Mouse (Mus musculus) layer of hippocampus, adult 18-20 months (tissue): ENCODE measurements around the gene Atp6v0a1. TPM values are rescaled to one million over a fixed set of nuclear protein-coding genes. Genes with fewer than 3 reads are reported as not detected.

Experiments used
- DNase-seq, 2 experiments: peaks; one replicate each; pipeline ENCODE4 v3.0.0; 2022; ENCODE audit warnings: low spot score in 2 of 2
- microRNA-seq, 2 experiments: library from miRNA; unstranded; fragments of <30 nt; microRNA quantifications; one replicate each; pipeline ENCODE4 v1.2.0; 2021
- total RNA-seq, 2 experiments: library from RNA; stranded (reverse); gene quantifications; 2 replicates each; pipeline ENCODE4 v1.2.3; 2021

The Atp6v0a1 gene
- total RNA-seq, 2 experiments from 2014 or later, result 421 to 426 TPM

- no peak for DNase-seq
These were observed 73.9 kb downstream of the Atp6v0a1 start for GRCm38 (mm10) chr11:101083083-101083697.

GRCm38 (mm10) chr11:101084246-101084645, 75.0 kb downstream of the Atp6v0a1 start:
- no peak for DNase-seq

DNA sequence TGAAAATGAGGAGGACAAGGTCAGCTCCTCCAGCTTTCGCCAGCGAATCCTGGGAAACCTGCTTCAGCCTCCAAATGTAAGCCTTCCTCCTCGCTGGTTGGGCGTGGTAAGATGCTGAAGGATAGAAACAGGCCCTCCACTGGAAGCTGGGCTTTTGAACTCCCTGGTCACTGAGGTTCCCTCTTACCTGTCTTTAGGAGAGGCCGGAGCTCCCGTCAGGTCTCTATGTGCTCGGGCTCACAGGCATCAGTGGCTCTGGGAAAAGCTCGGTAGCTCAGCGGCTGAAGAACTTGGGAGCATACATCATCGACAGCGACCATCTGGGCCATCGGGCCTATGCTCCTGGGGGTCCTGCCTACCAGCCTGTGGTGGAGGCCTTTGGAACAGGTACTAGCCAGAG, 75.6 kb downstream of the Atp6v0a1 start:
- DNase-seq, result no peak

GRCm38 (mm10) chr11:101085617-101086322, 76.5 kb downstream of the Atp6v0a1 start:
- DNase-seq, result no peak

DNA sequence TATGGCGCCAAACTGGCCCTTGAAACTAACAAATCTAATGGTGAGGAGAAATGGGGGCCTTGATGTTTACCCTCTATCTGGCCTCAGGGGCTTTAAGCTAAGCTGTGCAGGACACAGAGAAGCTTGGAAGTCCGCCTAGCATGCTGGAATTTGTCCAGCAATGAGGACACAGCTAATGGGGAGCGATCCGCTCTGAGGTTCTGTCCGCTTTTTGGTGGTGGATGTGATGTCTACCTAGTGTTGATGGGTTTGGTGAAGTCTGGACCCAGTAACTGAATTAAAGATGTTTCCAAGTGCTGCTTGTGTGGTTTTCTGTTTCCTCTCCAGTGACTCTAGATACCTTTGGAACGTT, 77.0 kb downstream of the Atp6v0a1 start:
- no peak for DNase-seq

GRCm38 (mm10) chr11:101086756-101087681, 77.8 kb downstream of the Atp6v0a1 start, which contains the start of gene Mlx:
Gene Mlx (plus strand): TSS chr11:101087277.
- DNase-seq, result peak; percentile 87 to 95

GRCm38 (mm10) chr11:101087682-101088055, 78.4 kb downstream of the Atp6v0a1 start:
- no peak for DNase-seq

DNA sequence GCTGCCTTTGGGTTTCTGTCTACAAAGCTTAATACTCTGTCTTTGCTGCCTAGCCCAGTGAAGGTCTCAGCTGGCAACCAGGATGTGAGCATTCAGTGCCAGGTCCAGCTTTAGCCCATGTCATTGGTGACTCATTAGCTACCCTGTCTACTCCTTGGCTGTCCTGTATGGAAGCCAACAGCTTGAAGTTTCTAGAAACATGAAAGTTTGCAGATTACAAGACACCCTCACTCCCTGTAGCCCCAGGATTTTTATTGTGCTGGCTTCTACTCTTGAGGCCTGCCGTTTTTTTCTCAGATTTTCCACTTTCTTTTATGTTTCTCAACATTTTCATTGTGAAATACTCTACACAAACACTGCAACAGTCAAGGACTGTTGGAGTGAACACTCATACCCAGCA, 80.7 kb downstream of the Atp6v0a1 start:
- DNase-seq, result no peak

GRCm38 (mm10) chr11:101094930-101095313, 85.7 kb downstream of the Atp6v0a1 start:
- peak in 1 of 2 experiments; percentile 40 for DNase-seq

DNA sequence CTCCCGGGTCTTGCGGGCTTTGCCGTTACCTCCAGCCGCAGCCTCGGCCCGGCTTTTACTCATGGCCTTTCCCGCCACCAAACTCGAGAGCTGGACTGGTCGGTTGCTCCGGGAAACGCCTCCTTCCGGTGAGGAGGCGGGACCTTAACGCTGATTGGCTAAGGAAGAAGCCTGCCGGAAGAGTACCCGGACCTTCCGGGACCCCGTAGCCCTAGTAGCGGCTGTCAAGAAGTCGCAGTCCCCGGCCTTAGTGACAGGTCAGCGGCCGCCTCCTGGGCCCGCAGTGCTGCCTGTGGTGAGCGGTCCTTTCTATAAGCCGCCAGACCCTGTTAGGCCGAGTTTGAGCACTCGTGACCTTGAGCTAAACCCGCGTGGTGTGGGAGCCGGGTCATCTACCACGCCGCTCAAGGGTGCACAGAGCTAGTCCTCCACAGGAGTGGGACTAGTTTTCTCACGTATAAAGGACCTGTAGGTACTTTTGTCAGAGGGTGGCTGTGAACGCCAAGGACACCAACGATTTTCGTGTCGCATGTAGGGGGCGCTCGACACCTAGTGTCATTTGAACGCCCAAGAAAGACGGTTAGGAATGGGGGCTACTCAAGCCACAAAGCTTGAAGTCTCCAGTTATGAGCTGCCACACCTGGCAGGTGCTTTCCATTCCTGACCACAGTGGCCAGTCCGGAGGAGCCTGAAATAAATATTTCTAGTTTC, 86.2 kb downstream of the Atp6v0a1 start, which contains the start of gene Psmc3ip:
Gene Psmc3ip, minus strand, starts transcription at position 123 of the 711 bp plus-strand sequence.
- DNase-seq, result peak; percentile 90 to 96

GRCm38 (mm10) chr11:101098231-101098630, 89.0 kb downstream of the Atp6v0a1 start:
- no peak for DNase-seq

- DNase-seq, result no peak
These were observed 93.8 kb downstream of the Atp6v0a1 start for GRCm38 (mm10) chr11:101103011-101103410.

- DNase-seq, result no peak
These were observed 100.1 kb downstream of the Atp6v0a1 start for GRCm38 (mm10) chr11:101109351-101109750.

- DNase-seq, result no peak
These were observed 101.5 kb downstream of the Atp6v0a1 start for GRCm38 (mm10) chr11:101110708-101111107.

- no peak for DNase-seq
These were observed 101.9 kb downstream of the Atp6v0a1 start for GRCm38 (mm10) chr11:101111178-101111577.

- no peak for DNase-seq
These were observed 102.9 kb downstream of the Atp6v0a1 start for GRCm38 (mm10) chr11:101112186-101112585.

Small RNA genes lying within 50 kb of the gene (microRNA-seq; reads per million reads assigned to microRNA genes)
- gene Mir6928, result 3.5 reads per million in 2 experiments

Other genes starting within 250 kb of the Atp6v0a1 start
- gene Kcnh4, start 249.5 kb upstream of the Atp6v0a1 start, total RNA-seq, result 1 to 10 TPM; 2.0 to 2.1 TPM
- not detected for gene Hcrt, start 246.5 kb upstream of the Atp6v0a1 start, total RNA-seq
- gene Ghdc, start 238.5 kb upstream of the Atp6v0a1 start, total RNA-seq, result 1 to 10 TPM; 4.4 to 7.0 TPM
- 10 to 100 TPM; 12.1 to 16.2 TPM for gene Stat5b, start 158.7 kb upstream of the Atp6v0a1 start, total RNA-seq
- gene Stat5a, start 150.1 kb upstream of the Atp6v0a1 start, total RNA-seq, result 1 to 10 TPM; 1.1 to 1.8 TPM
- 10 to 100 TPM; 35.5 to 35.9 TPM for gene Stat3, start 69.9 kb upstream of the Atp6v0a1 start, total RNA-seq
- gene Cavin1, start 38.6 kb upstream of the Atp6v0a1 start, total RNA-seq, result 10 to 100 TPM; 15.8 to 16.0 TPM
- 1 to 10 TPM; 6.9 to 8.6 TPM for gene Naglu, start 60.6 kb downstream of the Atp6v0a1 start, total RNA-seq
- gene Hsd17b1, start 69.0 kb downstream of the Atp6v0a1 start, total RNA-seq, result 1 to 10 TPM in 1 of 2 experiments, under 1 TPM in 1; 0.66 to 1.5 TPM
- 10 to 100 TPM; 24.5 to 25.7 TPM for gene Coasy, start 73.1 kb downstream of the Atp6v0a1 start, total RNA-seq
- gene Mlx, start 77.8 kb downstream of the Atp6v0a1 start, total RNA-seq, result 10 to 100 TPM; 41.6 to 44.3 TPM
- 1 to 10 TPM; 3.4 to 5.4 TPM for gene Psmc3ip, start 86.0 kb downstream of the Atp6v0a1 start, total RNA-seq
- gene Retreg3, start 110.4 kb downstream of the Atp6v0a1 start, total RNA-seq, result 10 to 100 TPM; 57.2 to 58.1 TPM
- gene Tubg1, start 110.5 kb downstream of the Atp6v0a1 start, total RNA-seq, result 10 to 100 TPM; 43.7 to 46.5 TPM
- gene Tubg2, start 146.5 kb downstream of the Atp6v0a1 start, total RNA-seq, result 10 to 100 TPM; 40.2 to 42.7 TPM
- 100 to 1,000 TPM; 154 to 162 TPM for gene Cntnap1, start 161.1 kb downstream of the Atp6v0a1 start, total RNA-seq
- 10 to 100 TPM; 15.0 to 15.3 TPM for gene Plekhh3, start 161.9 kb downstream of the Atp6v0a1 start, total RNA-seq
- under 1 TPM in 1 of 2 experiments, not detected in 1; 0.18 TPM for gene Ccr10, start 166.0 kb downstream of the Atp6v0a1 start, total RNA-seq
- 10 to 100 TPM; 79.0 to 84.0 TPM for gene Ezh1, start 217.0 kb downstream of the Atp6v0a1 start, total RNA-seq
- gene Ramp2, start 236.6 kb downstream of the Atp6v0a1 start, total RNA-seq, result 10 to 100 TPM; 62.2 to 72.8 TPM
- gene Vps25, start 244.3 kb downstream of the Atp6v0a1 start, total RNA-seq, result 10 to 100 TPM; 61.8 to 65.6 TPM